Mouse (Mus musculus): ENCODE data around the gene Mipol1. TPM values are rescaled to one million over a fixed set of nuclear protein-coding genes. Genes with fewer than 3 reads are reported as not detected.

Gene Mipol1
- polyA plus RNA-seq, 1 experiment = 0.08 TPM

GRCm38 (mm10) chr12:57481823-57482222 is 251.6 kb downstream of the Mipol1 start:
- TF ChIP-seq TAL1 (IDR thresholded peaks at IDR 0.05; ENCODE audit: low read length) (no peak), GATA1 (IDR thresholded peaks at IDR 0.05; ENCODE audit: low read length) (no peak)
- Histone ChIP-seq H3K36me3 (ENCODE audit: control insufficient read depth) (no peaks in the 10 kb centered on the region), H3K9me3 (ENCODE audit: control insufficient read depth, low read length) (no peaks in the 10 kb centered on the region), H3K27me3 (ENCODE audit: control insufficient read depth) (no peaks in the 10 kb centered on the region), H3K4me3 (replicated peaks) (no peak overlapping the region), H3K4me1 (ENCODE audit: control insufficient read depth) (no peaks in the 10 kb centered on the region)

- TF ChIP-seq GATA1 (IDR thresholded peaks at IDR 0.05; ENCODE audit: low read length) = no peak
- no peak for TF ChIP-seq TAL1 (IDR thresholded peaks at IDR 0.05; ENCODE audit: low read length)
- Histone ChIP-seq H3K9me3 (ENCODE audit: control insufficient read depth, low read length) (no peaks in the 10 kb centered on the region), H3K4me1 (ENCODE audit: control insufficient read depth) (no peaks in the 10 kb centered on the region), H3K27me3 (ENCODE audit: control insufficient read depth) (no peaks in the 10 kb centered on the region), H3K4me3 (replicated peaks) (no peak overlapping the region), H3K36me3 (ENCODE audit: control insufficient read depth) (no peaks in the 10 kb centered on the region)
These were observed 266.3 kb downstream of the Mipol1 start for GRCm38 (mm10) chr12:57496347-57497119.

- Histone ChIP-seq H3K4me3 (replicated peaks) (no peak overlapping the region), H3K9me3 (ENCODE audit: control insufficient read depth, low read length) (no peaks in the 10 kb centered on the region), H3K27me3 (ENCODE audit: control insufficient read depth) (no peaks in the 10 kb centered on the region), H3K4me1 (ENCODE audit: control insufficient read depth) (no peaks in the 10 kb centered on the region), H3K36me3 (ENCODE audit: control insufficient read depth) (no peaks in the 10 kb centered on the region)
- TF ChIP-seq GATA1 (IDR thresholded peaks at IDR 0.05; ENCODE audit: low read length) = no peak
- no peak for TF ChIP-seq TAL1 (IDR thresholded peaks at IDR 0.05; ENCODE audit: low read length)
These were observed 270.0 kb downstream of the Mipol1 start for GRCm38 (mm10) chr12:57500246-57500645.

- Histone ChIP-seq H3K27me3 (ENCODE audit: control insufficient read depth) (no peaks in the 10 kb centered on the region), H3K36me3 (ENCODE audit: control insufficient read depth) (no peaks in the 10 kb centered on the region), H3K4me3 (replicated peaks) (no peak overlapping the region), H3K4me1 (ENCODE audit: control insufficient read depth) (no peaks in the 10 kb centered on the region), H3K9me3 (ENCODE audit: control insufficient read depth, low read length) (no peaks in the 10 kb centered on the region)
- TF ChIP-seq TAL1 (IDR thresholded peaks at IDR 0.05; ENCODE audit: low read length) (no peak), GATA1 (IDR thresholded peaks at IDR 0.05; ENCODE audit: low read length) (no peak)
These were observed 275.1 kb downstream of the Mipol1 start for GRCm38 (mm10) chr12:57505329-57505728.

DNA sequence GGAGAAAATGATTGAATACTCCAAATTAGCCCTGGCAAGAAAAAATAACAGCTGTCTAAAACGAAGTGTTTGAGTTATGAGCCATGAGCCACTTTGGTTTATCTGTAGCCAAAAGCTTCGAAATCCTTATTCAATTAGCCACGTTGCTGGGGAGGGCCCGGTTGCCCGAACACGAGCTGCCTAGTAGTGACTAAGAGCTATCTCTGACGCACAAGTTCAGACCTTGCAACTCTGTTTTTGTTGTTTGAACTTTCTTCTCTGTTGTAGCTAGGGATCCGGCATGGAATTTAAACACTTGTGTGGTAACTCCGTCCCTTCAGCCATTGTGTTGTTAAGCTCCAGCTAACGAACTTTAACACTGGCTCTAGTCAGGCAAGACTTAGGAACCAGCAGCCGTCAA is 278.7 kb downstream of the Mipol1 start:
- no peaks in the 10 kb centered on the region for H3K27me3 ChIP-seq (ENCODE audit: control insufficient read depth)
- no peak overlapping the region for H3K4me3 ChIP-seq (replicated peaks)
- TF ChIP-seq TAL1 (IDR thresholded peaks at IDR 0.05; ENCODE audit: low read length) = no peak
- no peak for TF ChIP-seq GATA1 (IDR thresholded peaks at IDR 0.05; ENCODE audit: low read length)
- no peaks in the 10 kb centered on the region for H3K4me1 ChIP-seq (ENCODE audit: control insufficient read depth)
- no peaks in the 10 kb centered on the region for H3K9me3 ChIP-seq (ENCODE audit: control insufficient read depth, low read length)
- H3K36me3 ChIP-seq (ENCODE audit: control insufficient read depth) = no peaks in the 10 kb centered on the region

GRCm38 (mm10) chr12:57509726-57510125 is 279.5 kb downstream of the Mipol1 start:
- Histone ChIP-seq H3K36me3 (ENCODE audit: control insufficient read depth) (no peaks in the 10 kb centered on the region), H3K27me3 (ENCODE audit: control insufficient read depth) (no peaks in the 10 kb centered on the region), H3K4me1 (ENCODE audit: control insufficient read depth) (no peaks in the 10 kb centered on the region), H3K9me3 (ENCODE audit: control insufficient read depth, low read length) (no peaks in the 10 kb centered on the region), H3K4me3 (replicated peaks) (no peak overlapping the region)
- TF ChIP-seq GATA1 (IDR thresholded peaks at IDR 0.05; ENCODE audit: low read length) (no peak), TAL1 (IDR thresholded peaks at IDR 0.05; ENCODE audit: low read length) (no peak)

DNA sequence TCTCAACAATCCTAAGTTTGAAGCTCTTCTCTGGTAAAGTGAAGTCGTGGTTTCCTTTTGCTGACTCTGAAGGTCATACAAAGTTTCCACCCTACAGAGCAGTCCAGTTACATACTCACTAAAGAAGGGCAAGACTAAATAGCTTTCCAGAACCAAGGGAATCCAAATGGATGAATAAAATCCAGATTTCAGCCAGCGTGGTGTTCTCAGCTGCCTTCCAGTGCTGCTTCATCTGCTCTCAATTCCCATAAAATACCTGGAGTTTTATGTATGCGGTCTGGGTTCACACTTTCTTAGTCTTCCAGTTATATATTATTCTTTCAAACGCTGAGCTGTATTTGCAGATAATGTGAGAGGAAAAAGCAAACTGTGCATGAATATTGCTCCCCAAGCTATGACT is 280.9 kb downstream of the Mipol1 start:
- no peaks in the 10 kb centered on the region for H3K9me3 ChIP-seq (ENCODE audit: control insufficient read depth, low read length)
- H3K27me3 ChIP-seq (ENCODE audit: control insufficient read depth) = no peaks in the 10 kb centered on the region
- no peaks in the 10 kb centered on the region for H3K4me1 ChIP-seq (ENCODE audit: control insufficient read depth)
- TF ChIP-seq GATA1 (IDR thresholded peaks at IDR 0.05; ENCODE audit: low read length) (no peak), TAL1 (IDR thresholded peaks at IDR 0.05; ENCODE audit: low read length) (no peak)
- no peaks in the 10 kb centered on the region for H3K36me3 ChIP-seq (ENCODE audit: control insufficient read depth)
- no peak overlapping the region for H3K4me3 ChIP-seq (replicated peaks)

GRCm38 (mm10) chr12:57511560-57511959 is 281.3 kb downstream of the Mipol1 start:
- no peak for TF ChIP-seq TAL1 (IDR thresholded peaks at IDR 0.05; ENCODE audit: low read length)
- no peak for TF ChIP-seq GATA1 (IDR thresholded peaks at IDR 0.05; ENCODE audit: low read length)
- Histone ChIP-seq H3K27me3 (ENCODE audit: control insufficient read depth) (no peaks in the 10 kb centered on the region), H3K36me3 (ENCODE audit: control insufficient read depth) (no peaks in the 10 kb centered on the region), H3K4me1 (ENCODE audit: control insufficient read depth) (no peaks in the 10 kb centered on the region), H3K4me3 (replicated peaks) (no peak overlapping the region), H3K9me3 (ENCODE audit: control insufficient read depth, low read length) (no peaks in the 10 kb centered on the region)

DNA sequence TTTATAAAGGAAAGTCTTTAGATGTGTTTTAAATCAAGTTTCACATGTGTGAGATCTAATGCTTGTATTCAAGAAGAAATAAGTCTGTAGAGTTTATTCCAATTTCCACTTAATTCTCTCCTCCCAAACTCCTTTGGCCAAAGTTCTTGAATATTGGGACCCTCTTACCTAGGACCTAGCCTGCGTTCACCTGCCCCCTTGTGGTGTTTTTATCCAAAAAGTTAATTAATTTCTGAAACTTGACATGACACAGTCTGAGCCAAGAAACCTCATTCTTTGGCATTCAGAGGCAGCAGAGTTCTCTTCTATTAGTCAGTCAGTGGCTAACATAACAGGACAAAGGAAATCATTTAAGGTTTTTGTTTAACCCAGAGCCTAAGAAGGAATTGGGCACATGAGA is 284.3 kb downstream of the Mipol1 start:
- Histone ChIP-seq H3K9me3 (ENCODE audit: control insufficient read depth, low read length) (no peaks in the 10 kb centered on the region), H3K4me3 (replicated peaks) (no peak overlapping the region), H3K36me3 (ENCODE audit: control insufficient read depth) (no peaks in the 10 kb centered on the region), H3K4me1 (ENCODE audit: control insufficient read depth) (no peaks in the 10 kb centered on the region), H3K27me3 (ENCODE audit: control insufficient read depth) (no peaks in the 10 kb centered on the region)
- no peak for TF ChIP-seq TAL1 (IDR thresholded peaks at IDR 0.05; ENCODE audit: low read length)
- no peak for TF ChIP-seq GATA1 (IDR thresholded peaks at IDR 0.05; ENCODE audit: low read length)
